Mouse (Mus musculus): ENCODE data around the gene Blnk.

Gene Blnk

DNA sequence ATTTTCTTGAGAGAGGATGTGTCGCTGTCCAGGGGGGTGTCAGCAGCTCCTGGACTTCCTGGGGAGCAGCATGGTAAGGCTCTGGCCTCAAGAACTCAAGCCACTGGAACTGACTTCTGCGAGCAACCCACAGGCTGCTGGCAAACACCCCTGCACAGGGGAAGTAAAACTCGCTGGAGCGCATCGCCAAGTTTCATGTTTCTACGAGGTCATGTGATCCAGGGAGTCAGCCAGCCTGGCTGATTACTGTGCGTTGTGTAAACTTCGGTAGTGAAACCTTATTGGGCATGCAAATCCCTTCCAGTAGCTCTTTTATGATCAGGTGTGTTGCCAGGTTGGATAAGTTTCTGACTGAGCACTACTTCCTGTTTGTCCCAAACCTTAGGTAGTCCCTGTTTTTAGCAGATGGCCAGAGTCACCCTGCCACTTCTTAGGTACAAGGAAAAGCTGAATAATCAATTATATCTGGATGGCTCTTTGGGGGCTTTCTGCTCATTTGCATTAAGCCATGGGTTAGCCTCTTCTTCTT lies at the start of gene Blnk:
Blnk (minus strand) TSS at position 479 of the 529 bp plus-strand sequence.
- DNase-seq = no peak

DNA sequence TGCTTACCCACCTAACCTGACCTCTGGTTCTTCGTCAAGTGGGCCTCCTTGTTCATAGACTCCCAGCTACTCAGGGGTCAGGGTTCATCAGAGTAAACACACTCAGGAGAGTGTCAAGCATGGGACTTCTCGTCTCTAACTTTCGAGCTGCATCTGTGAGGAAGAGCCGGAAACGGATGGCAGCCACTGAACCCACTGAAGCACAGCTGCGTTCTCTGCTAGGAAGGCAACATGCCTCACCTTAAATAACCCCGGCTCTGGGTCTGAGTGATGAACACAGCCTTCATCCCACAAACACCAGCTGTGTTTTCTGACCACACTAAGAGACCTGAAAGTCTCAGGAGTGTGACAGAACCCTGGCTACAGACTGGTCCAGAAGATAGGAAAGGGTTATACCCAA lies 44.8 kb upstream of the Blnk start:
- no peak for DNase-seq

DNA sequence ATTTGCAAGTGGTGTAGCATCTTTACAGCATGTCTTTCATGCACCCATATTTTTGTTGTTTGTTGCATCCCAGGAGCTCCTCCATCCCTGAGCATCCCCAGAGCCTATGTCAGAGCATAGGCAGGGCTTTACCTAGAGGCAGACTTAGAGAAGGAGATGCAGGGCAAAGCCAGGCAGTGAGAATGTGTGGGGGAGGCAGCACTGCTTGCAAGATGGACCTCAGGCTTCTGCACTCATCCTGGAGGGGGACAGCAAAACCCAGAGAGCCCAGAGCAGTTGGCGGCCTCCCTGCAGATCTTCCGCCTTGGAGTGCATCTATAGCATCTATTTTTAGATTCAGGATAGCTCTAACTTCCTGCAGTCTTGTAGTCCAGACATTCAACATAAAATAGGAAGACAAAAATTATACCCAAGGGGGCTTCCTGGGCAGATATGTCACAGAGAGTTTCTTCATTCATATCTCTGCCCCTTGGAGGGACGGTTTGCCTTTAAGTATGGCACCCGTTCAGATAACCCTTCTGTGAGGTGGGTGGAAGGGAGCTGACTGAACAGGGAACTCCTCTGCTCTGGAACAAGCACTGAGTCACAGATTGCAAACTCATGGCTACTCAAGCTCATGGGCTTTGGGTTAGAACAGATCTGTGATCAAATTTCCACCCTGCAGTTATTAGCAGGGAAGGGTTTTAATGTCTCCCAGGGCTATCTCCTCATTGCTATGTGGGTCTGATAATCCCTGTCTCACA lies 41.6 kb upstream of the Blnk start:
- no peak for DNase-seq

DNA sequence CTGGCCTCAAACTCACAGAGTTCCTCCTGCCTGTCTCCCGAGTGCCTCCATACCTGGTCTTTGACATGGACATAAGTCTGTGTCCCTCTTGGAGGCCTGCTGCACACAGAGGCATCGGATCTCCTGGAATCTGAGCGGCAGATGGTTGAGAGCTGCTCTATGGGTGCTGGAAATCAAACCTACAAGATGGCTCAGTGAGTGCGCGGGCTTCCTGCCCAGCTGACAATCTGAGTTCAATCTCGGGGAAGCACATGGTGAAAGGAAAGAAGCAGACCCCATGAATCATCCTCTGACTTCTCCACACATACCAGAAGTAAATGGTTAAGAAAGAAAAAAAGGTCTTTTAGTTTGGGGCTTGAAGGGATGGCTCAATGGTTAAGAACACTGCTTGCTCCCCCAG lies 37.5 kb upstream of the Blnk start:
- no peak for DNase-seq

DNA sequence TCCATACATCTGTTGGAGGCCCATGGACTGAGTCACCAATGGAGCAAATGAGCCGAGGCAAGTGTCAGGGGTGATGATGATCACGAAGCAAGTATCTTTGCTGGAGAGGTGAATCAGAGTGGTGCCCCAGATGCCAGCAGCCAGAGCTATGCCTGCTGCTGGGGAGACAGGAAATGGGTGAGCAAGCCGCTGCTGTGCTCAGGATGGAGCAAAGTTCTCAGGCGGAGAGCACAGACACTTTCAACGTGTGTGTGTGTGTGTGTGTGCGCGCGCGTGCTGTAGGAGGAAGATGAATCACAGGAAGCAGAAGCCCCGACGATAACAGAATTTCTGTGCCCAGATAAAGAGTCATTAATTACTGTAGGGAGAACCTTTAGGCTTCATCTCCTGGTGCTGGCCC lies 36.7 kb upstream of the Blnk start:
- DNase-seq = no peak

DNA sequence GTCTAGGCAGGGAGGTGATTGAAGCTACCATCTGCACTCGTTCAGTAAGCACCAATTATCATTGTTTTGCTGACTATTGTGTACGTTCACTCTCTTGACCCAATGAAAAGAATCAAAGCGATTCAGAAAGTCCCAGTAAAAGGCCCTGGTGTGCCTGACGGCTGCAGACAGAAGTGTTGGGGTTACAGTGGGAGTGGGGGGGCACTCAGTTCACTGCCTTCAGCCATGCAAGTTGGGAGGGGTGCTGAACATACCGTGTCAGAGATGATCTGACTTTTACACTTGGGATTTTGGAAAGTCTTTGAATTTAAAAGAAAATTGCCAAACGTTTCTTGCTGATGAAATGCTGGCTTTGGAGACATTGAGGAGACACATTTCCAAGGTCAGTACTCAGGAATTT lies 35.8 kb upstream of the Blnk start:
- DNase-seq = no peak

DNA sequence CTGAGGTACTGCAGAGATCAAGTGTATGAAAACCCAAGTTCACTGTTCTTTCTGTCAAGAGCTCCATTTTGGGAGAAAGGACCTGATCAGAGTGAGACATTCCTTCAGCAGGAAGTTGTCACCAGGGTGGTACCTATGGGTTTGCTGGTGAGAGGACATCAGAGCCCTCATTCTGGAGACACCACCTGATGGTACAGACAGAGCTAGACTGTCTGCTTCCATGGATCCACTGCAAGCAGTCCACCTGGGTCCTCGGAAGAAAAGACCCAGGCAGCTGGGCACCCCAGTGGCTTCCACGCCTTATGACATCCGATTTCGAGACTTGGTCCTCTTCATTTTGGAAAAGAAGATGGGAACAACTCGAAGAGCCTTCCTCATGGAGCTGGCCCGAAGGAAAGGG lies 34.9 kb upstream of the Blnk start, which contains the start of gene Dntt:
Dntt (plus strand) TSS at position 57 of the 400 bp plus-strand sequence.
- DNase-seq = no peak

DNA sequence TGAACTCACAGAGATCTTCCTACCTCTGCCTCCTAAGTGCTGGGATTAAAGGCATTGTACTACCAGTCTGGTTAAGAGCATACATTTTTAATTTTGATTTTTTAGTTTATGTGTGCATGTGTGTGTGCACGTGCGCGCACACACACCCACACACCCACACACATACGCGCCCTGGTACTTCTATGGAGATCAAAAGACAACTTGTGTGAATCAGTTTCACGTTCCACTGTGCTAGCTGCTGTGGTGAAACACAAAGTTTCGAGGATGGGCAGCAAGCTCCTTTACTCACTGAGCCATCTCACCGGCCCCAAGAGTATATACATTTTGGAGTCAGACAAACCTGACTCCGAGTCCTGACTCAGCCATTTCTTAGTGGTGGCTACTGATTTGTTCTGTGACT lies 33.3 kb upstream of the Blnk start:
- no peak for DNase-seq

DNA sequence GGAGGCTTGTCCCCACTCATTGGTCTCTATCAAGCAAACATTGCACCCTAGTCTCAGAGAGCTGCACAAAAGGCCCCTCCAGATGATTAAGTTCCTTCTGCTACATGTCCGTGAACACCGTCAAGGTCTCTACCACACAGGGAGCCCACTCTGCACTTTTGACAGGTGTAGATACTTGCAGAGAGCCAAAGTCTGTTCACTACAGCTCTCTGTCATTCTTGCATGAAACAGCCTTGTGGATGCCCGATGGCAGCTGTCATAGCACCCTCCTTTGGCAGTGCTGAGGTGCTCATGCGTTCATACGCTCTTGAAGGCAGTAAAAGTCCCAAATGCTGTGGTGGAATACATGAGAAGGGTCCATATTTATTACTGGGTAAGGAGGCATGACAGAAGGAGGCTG lies 32.7 kb upstream of the Blnk start:
- DNase-seq = no peak

DNA sequence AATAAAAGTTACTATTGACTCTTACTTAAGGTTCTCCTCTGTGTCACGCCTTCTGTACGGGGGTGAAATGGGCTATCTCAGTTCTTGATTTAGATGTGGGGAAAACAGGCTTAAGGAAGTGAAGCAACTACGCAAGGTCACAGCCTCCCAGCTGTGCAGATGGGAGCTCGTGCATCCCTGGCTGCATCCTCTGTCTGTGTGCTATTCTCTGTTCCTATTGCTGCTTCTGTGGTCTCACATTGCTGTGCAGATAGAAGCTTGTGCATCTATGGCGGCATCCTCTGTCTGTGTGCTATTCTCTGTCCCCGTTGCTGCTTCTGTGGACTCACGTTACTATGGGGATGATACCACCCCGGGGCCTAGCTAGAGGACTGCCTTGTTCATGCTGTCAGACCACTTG lies 32.2 kb upstream of the Blnk start:
- no peak for DNase-seq

DNA sequence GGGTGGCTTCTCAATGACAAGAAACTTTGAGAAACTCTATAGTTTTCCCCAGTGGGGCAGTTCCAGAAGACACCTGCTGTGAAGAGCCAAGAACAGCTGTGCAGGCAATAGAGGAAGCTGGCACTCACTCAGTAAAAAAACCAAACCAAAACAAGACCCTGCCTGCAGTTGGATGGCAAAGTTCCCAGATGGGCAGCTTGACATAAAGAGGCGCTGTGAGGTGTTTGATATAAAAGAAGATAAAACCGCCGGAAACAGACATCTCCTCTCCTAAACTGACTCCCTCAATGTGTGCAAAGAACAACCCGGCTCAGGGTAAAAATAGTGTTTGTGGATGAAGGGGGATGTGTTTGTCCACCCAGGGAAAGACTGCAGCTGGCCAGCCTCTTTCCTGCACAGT lies 27.9 kb upstream of the Blnk start:
- no peak for DNase-seq

DNA sequence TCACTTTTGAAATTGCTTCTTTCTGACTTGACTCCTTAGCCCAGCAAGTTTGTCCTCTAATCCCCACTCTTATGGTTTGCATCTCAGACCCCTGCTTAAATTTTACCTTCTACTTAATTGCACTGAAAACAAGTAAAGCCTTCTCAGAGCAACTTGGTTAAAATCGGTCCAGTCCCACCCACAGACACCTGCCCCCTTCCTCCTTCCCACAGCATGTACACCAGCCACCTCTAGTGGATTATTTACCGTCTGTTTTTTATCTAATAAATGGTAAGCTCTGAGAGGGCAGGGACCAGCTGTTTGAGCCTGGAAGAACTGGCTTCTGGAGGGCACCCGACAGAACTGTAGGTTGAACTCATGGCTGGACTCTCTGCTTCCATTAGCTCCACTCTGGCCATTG lies 26.2 kb upstream of the Blnk start:
- no peak for DNase-seq

DNA sequence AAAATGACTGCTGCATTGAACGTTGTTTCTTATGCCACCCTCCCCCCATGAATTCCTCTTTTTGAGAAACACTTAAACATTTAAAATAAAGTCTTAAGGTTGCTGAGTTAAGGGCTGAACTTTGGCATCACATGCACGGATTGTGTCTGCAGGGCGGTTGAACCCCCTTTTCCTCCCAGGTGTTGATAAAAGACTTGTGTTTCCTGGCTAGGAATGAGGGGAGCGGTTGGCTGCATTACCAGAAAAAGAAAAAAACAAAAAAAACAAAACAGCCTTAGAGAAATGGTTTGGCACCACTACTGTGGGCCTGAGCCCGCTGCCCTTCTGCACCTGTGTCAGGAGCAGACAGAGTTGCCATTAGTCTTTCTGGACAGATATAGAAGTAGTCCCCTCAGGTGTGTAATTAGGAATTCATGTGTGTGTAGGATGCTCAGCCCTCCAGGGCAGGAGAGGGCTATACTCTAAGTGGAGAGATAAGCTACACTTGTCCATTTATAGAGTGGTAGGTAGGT lies 24.9 kb upstream of the Blnk start:
- no peak for DNase-seq

DNA sequence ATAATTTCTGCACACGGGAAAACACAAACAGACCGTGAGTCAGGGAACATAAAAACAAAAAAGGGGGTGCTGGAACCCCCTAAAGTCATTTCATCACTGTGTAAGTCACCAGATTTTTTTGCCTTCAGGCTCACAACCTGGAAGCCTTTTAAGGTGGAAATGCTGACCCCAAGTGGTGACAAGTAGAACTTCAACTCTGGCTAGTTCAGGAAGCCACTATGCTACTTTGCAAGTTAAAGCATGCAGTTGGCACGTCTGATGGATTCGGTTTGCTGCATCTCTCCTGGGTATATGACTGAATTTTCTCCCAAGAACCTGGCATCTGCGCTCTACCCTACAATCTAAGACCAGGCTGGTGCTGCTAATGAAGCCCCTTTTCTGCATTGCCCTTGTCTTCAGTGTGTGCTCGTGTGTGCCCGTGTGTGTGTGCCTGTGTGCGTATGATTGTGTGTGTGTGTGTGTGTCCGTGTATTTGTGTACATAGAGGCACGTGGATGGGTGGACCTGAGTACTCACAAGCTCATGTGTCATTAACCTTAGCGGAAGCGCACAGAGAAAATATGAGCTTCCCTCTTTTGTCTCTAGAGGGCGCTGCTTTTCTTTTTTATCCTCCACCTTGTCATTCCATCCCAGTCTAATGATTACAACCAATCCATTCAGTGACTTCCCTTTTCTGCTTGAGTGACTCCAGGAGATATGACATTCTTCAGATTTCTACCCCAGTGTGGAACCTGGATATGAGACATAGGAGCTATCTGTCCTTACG lies 21.8 kb upstream of the Blnk start:
- DNase-seq = peak; percentile 17

DNA sequence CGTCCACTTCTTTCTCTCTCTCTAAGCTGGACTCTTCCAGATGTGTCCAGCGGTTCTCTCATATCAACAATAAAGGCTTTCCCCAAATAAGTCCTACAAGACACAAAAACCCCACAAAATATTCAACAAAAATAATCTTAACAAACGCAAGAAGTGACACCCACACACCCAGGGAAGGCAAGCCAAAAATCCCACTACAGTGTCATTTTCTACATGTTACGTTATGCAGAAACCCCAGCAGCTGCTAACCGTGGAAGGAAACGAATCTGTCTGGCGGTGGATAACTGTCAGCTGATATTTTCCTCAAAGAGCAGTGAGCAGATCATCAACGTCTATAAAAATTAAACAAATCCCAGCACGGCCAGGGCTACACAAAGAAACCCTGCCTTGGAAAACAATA lies 19.7 kb upstream of the Blnk start:
- no peak for DNase-seq

DNA sequence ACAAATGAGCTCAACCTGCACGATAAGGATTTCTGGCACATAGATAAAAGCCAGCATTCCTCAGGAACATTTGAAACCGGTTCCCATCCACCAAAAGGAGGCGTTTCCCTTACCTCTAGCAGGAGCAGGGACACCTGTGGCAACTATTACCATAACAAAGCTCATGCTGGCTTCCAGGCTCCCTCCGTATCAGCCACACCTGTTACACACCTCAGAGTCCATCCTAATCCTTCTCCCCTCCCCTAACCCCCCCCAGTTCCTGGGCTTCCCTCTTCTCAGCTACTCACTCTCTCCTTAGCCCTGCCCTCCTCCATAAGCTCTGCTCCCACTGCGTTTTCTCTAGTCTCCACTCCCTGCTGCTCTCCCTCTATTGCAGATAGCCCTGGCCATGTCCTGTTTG lies 19.3 kb upstream of the Blnk start:
- DNase-seq = no peak

DNA sequence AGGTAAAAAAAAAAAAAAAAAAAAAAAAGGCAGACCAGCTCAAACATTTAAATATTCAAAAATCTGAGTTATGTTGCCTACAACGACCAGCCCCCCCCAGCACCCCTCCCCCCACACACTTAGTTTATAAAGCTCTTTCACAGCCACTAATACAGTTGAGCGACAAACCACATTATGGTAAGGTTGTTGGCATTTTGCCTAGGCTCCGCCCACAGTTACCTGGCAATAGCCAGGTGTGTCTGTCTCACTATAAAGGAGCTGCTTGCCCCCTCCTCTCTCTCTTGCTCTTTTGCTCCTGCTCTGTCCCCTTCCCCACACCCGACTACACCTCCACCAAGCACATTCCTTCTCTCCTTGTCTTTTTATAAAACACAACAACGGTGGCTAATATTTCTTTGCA lies 17.3 kb upstream of the Blnk start:
- DNase-seq = no peak

DNA sequence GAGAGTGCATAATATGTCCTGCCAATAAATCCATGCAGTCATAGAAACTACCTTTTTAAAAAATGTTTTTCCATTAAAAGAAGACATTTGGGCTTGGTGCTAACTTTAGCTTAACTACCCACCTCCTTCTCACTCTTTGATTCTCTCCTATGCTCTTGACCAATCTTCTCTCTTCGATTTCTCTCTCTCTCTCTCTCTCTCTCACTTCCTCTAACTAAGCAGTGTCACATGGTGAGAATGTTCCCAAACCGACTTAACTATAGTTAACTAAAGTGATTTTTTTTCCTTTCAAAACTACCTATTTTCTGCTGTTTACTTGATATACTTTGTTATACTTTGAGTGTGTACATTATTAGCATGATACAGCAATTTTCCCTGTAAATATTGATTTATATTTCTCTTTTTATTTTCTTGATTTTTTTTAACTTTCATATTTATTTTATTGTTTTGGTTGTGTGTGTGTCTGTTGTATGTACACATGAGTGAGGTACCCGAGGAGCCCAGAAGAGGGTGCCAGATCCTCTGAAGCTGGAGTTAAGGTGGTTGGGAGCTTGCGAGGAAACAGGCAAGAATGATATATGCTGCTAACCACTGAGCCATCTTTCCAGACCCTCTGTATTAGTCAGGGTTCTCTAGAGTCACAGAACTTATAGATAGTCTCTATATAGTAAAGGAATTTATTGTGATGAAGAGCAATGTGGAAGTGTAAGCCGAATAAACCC lies 14.5 kb upstream of the Blnk start:
- no peak for DNase-seq

DNA sequence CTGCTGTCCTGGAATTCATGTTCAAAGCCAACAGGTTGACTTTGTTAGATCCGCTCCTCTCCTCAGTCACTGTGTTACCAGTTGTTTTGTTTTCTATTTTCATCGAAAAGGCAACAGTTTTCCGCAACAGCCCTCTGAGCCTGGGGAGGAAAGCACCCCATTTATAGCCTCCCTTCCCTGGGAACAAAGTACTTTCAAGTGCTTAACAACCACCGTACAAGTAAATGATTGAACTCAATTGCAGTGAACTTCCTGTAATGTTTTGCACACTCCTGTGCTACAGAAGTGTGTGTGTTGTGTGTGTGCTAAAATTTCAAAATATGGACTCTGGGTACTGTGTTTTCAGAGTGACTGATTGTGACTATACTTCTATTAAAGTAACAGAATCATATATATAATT lies 13.4 kb upstream of the Blnk start:
- no peak for DNase-seq

DNA sequence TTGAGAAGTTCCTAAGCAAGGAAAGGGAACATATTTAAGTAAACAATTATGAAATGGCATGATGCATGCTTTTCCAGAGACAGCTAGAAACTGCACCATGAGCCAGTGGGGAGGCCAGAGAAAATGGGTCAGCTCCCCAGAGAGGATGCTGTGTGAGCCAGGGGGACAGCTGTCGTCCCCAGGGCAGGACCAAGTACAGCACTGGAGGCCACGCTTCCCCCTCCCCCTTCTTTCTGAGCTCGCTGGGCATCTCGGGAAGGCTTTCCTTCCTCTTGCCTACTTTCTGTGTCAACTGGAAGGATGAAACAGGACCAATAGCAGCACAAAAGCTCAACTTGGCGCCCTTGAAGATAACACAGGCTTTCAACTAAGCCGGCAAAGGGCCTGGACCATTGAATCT lies 13.0 kb upstream of the Blnk start:
- peak; percentile 6 for DNase-seq

DNA sequence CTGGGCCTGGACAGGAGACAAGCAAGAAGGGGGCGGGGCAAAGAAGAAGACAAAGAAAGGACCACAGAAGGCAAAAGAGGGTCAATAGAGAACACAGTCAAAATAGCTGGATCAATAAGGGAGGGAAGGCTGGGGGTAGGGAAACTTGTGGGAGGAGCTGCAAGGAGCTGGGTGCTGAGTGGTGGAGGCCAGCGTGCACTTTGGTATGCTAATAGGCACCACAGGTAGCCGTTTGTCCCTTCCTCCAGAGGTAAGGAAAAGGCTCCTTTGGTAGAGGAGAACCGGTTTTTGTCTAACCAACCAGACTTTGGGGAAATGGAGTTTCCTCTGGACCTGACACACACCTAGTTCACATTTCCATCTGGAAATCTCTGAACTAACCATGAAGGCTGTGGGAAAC lies 12.3 kb upstream of the Blnk start:
- DNase-seq = no peak

DNA sequence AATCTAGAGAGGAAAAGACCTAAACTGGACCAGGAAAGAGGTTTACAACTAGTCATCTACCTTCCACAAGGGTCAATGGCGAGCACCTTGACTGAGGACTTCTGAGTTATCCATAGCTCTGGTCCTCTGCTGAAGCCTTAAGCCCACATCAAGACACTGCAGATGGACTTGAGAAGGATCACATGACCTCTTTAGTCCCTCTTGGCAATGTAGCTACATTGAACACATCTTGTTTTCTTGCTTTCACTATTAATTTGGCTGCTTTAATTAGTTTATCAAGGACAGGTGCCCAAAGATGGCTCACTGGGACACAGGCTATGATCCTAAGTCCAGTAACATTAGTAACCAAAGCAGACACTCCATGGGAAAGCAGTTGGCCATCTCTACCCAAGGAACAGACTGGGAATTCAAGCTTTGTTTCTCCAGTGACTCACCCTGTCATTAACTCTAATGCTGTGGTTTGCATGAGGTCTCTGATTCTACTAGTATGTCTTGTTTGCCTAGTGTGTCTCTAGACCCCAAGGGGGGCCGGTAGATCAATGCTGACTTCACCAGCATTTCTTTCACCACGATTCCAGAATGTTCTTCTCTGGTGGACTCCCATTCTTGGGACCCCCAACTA lies 9.5 kb upstream of the Blnk start:
- no peak for DNase-seq

DNA sequence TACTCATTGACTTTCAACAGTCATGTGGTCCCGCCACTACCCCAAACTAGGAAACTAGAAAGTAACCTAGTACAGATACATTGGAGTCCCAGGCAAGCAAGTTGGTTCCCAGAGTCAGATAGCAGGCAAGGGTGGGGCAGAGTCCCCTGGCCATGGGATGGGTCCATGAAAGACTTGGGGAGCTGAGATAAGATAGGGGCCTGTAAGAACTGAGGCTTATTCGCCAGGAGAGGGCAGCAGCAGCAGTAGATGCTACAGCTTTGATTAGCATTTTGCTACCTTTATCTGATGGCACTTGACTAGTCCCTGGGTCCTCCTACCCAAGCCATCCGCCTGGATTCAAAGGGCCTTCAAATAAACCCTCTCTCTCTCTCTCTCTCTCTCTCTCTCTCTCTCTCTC lies 5.2 kb upstream of the Blnk start:
- DNase-seq = no peak
